Mouse (Mus musculus) frontal cortex, postnatal 10 days (tissue): ENCODE results near the gene Klrb1c.
A peak's percentile ranks its signal among the peaks of the same experiment; 100 is the strongest.
"Not testable (repeated sequence)": the region's sequence is repeated elsewhere in the genome, so short reads cannot be mapped to it uniquely, and the experiment has no call there.

ENCODE experiments used
- DNase-seq, 2 experiments: peaks; one replicate each; pipeline ENCODE4 v3.0.0; 2022; ENCODE audit warnings: low spot score in 2 of 2, mixed read lengths in 1 of 2

Klrb1c gene

GRCm38 (mm10) chr6:128755402-128755763 lies 33.6 kb downstream of the Klrb1c start:
- not testable (repeated sequence) for DNase-seq

- not testable (repeated sequence) for DNase-seq
Measured at GRCm38 (mm10) chr6:128754748-128755401, 34.1 kb downstream of the Klrb1c start.

- not testable (repeated sequence) for DNase-seq
Measured at GRCm38 (mm10) chr6:128754265-128754664, 34.8 kb downstream of the Klrb1c start.

- DNase-seq: peak; percentile 74 to 83
Measured at GRCm38 (mm10) chr6:128753610-128754224, 35.3 kb downstream of the Klrb1c start.

- DNase-seq: not testable (repeated sequence)
Measured at GRCm38 (mm10) chr6:128747006-128747405, 42.0 kb downstream of the Klrb1c start.

- no peak for DNase-seq
Measured at GRCm38 (mm10) chr6:128737445-128737844, 51.6 kb downstream of the Klrb1c start.

GRCm38 (mm10) chr6:128736100-128736499 lies 52.9 kb downstream of the Klrb1c start:
- DNase-seq: no peak

GRCm38 (mm10) chr6:128734896-128735295 lies 54.1 kb downstream of the Klrb1c start:
- no peak for DNase-seq

- no peak for DNase-seq
Measured at GRCm38 (mm10) chr6:128733908-128734679, 54.9 kb downstream of the Klrb1c start.

GRCm38 (mm10) chr6:128732032-128732431 lies 57.0 kb downstream of the Klrb1c start:
- no peak for DNase-seq
